Mouse (Mus musculus): ENCODE data around the gene Mon1a.

Mon1a gene

GRCm38 (mm10) chr9:107950460-107951355, 62.8 kb downstream of the Mon1a start:
- CTCF ChIA-PET = interaction anchor here (0.6 to 3.5 kb wide), 16 partner anchors 10 to 325 kb away, joined by 3 to 25 read pairs (median 4); partner anchors contain the start of genes Amigo3 (in 1 of the 4), Inka1 (in 1 of the 4) and Mst1r (in 1 of the 4)
- POLR2A ChIA-PET = interaction anchor here (0.5 to 3.4 kb wide), 57 partner anchors 8 to 681 kb away, joined by 3 to 46 read pairs (median 4); partner anchors contain the start of genes Camkv (in 2 of the 4), Dag1 (in 2 of the 4), Inka1 (in 2 of the 4) and Ip6k1 (in 2 of the 4)
